Mouse (Mus musculus): ENCODE results near the gene Ly86. TPM values are rescaled to one million over a fixed set of nuclear protein-coding genes. Genes with fewer than 3 reads are reported as not detected.

Gene Ly86
- total and polyA plus RNA-seq, 2 experiments from 2014 or later = 11.0 to 11.5 TPM

DNA sequence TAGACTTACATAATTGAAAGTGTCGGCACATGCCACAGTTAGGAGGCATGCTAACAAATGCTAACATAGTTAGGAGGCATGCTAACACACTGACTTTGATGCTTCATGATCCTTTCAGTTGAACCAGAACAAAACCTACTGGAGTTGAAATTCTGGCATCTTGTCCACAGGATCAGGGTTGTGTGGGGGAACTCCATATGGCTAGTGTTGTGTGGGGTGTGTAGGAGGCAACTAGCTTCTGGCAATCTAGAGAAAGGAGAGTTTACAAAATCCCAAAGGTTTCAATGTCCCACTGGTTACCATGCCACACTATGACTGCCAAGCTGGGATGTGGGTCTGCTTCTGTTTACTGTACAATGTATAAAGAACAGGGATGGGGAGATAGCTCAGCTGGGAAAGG, 70.7 kb downstream of the Ly86 start:
- ATAC-seq (ENCODE audit: low FRiP score) (no peak), DNase-seq (ENCODE audit: low spot score) (no peak)
- no peaks in the 10 kb centered on the region for H3K9me3 ChIP-seq (ENCODE audit: low read length)
- no peak for TF ChIP-seq CTCF (IDR thresholded peaks at IDR 0.05)
- H3K4me1 ChIP-seq (ENCODE audit: insufficient read depth, low read length) = no peaks in the 10 kb centered on the region
- WGBS = 85% methylated on average over 1 of the region's 1 CpGs
- no peak overlapping the region for H3K9ac ChIP-seq (replicated peaks; ENCODE audit: low read length, poor library complexity, severe bottlenecking)
- no peaks in the 10 kb centered on the region for H3K36me3 ChIP-seq (ENCODE audit: insufficient read depth, low read length)
- no peak overlapping the region for H3K4me2 ChIP-seq (ENCODE audit: low read depth, low read length, poor library complexity, severe bottlenecking)
- no peaks in the 10 kb centered on the region for H3K27me3 ChIP-seq (ENCODE audit: insufficient read depth, low read length)
- no peak overlapping the region for H3K27ac ChIP-seq (ENCODE audit: low read depth, low read length)
- H3K4me3 ChIP-seq (ENCODE audit: low read depth, low read length) = no peak overlapping the region

DNA sequence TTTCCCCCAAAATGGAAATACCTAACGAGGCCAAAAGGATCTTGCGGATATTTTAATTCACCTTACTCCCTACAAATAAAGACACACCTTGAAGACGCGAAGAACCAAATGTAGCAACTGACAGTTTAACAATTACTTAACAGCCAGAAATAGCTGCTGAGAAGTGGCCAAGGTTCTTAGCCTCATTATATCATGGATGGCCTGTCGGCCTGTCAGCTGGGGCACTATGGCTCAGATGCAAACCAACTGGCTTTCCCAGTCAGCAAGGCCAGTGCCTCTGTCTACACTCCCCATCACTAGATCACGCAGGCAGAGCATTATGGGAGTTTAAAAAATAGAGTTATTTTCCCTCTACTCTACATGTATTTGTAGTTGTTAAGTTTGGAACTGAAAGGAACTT, 78.4 kb downstream of the Ly86 start:
- Histone ChIP-seq H3K27me3 (ENCODE audit: insufficient read depth, low read length) (no peaks in the 10 kb centered on the region), H3K9ac (replicated peaks; ENCODE audit: low read length, poor library complexity, severe bottlenecking) (no peak overlapping the region), H3K4me3 (ENCODE audit: low read depth, low read length) (no peak overlapping the region), H3K36me3 (ENCODE audit: insufficient read depth, low read length) (no peaks in the 10 kb centered on the region), H3K4me2 (ENCODE audit: low read depth, low read length, poor library complexity, severe bottlenecking) (no peak overlapping the region), H3K4me1 (ENCODE audit: insufficient read depth, low read length) (no peaks in the 10 kb centered on the region), H3K9me3 (ENCODE audit: low read length) (peaks cover 8% of the 10 kb centered on the region; the same call in 1 of the 2 replicates), H3K27ac (ENCODE audit: low read depth, low read length) (no peak overlapping the region)
- DNase-seq (ENCODE audit: low spot score) = no peak
- TF ChIP-seq CTCF (IDR thresholded peaks at IDR 0.05) = no peak
- ATAC-seq (ENCODE audit: low FRiP score) = no peak
- 89% methylated on average over 6 of the region's 6 CpGs for WGBS

- Histone ChIP-seq H3K27me3 (ENCODE audit: insufficient read depth, low read length) (no peaks in the 10 kb centered on the region), H3K36me3 (ENCODE audit: insufficient read depth, low read length) (no peaks in the 10 kb centered on the region), H3K4me1 (ENCODE audit: insufficient read depth, low read length) (no peaks in the 10 kb centered on the region), H3K9ac (replicated peaks; ENCODE audit: low read length, poor library complexity, severe bottlenecking) (no peak overlapping the region), H3K9me3 (ENCODE audit: low read length) (peaks cover 8% of the 10 kb centered on the region; the same call in 1 of the 2 replicates), H3K4me3 (ENCODE audit: low read depth, low read length) (no peak overlapping the region), H3K27ac (ENCODE audit: low read depth, low read length) (no peak overlapping the region), H3K4me2 (ENCODE audit: low read depth, low read length, poor library complexity, severe bottlenecking) (no peak overlapping the region)
- 93% methylated on average over 6 of the region's 6 CpGs for WGBS
- no peak for TF ChIP-seq CTCF (IDR thresholded peaks at IDR 0.05)
- DNase-seq (ENCODE audit: low spot score) (no peak), ATAC-seq (ENCODE audit: low FRiP score) (no peak)
These were observed 79.9 kb downstream of the Ly86 start for GRCm38 (mm10) chr13:37424904-37425303.

DNA sequence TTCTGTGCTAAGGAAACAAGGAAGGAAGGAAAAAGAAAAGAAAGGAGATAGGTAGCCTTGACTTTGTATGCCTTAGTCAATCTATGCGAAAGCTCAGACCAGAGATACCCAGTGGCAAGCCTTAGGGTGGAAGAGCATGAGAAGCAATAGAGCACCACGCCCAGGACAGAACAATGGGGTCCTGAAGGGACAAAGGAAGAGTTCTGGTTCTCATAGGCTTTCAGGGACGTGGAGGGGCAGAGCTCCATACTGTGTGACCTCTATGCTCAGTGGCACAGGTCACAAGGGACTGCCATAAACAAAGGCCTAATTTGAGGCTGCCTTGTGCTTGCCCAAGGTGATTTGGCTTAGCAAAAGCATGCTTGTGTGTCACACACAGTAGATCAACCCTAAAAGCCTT, 80.4 kb downstream of the Ly86 start:
- Histone ChIP-seq H3K4me2 (ENCODE audit: low read depth, low read length, poor library complexity, severe bottlenecking) (no peak overlapping the region), H3K9ac (replicated peaks; ENCODE audit: low read length, poor library complexity, severe bottlenecking) (no peak overlapping the region), H3K9me3 (ENCODE audit: low read length) (peaks cover 8% of the 10 kb centered on the region; the same call in 1 of the 2 replicates), H3K4me1 (ENCODE audit: insufficient read depth, low read length) (no peaks in the 10 kb centered on the region), H3K27me3 (ENCODE audit: insufficient read depth, low read length) (no peaks in the 10 kb centered on the region), H3K27ac (ENCODE audit: low read depth, low read length) (no peak overlapping the region), H3K36me3 (ENCODE audit: insufficient read depth, low read length) (no peaks in the 10 kb centered on the region), H3K4me3 (ENCODE audit: low read depth, low read length) (no peak overlapping the region)
- no peak for ATAC-seq (ENCODE audit: low FRiP score)
- DNase-seq (ENCODE audit: low spot score) = no peak
- WGBS = 58% methylated on average over 3 of the region's 3 CpGs
- TF ChIP-seq CTCF (IDR thresholded peaks at IDR 0.05) = no peak

GRCm38 (mm10) chr13:37426578-37427336, 81.7 kb downstream of the Ly86 start:
- no peak overlapping the region for H3K4me2 ChIP-seq (ENCODE audit: low read depth, low read length, poor library complexity, severe bottlenecking)
- DNase-seq (ENCODE audit: low spot score) = no peak
- H3K36me3 ChIP-seq (ENCODE audit: insufficient read depth, low read length) = no peaks in the 10 kb centered on the region
- no peak overlapping the region for H3K27ac ChIP-seq (ENCODE audit: low read depth, low read length)
- H3K4me1 ChIP-seq (ENCODE audit: insufficient read depth, low read length) = no peaks in the 10 kb centered on the region
- peaks cover 8% of the 10 kb centered on the region; the same call in 1 of the 2 replicates for H3K9me3 ChIP-seq (ENCODE audit: low read length)
- WGBS = 91% methylated on average over 12 of the region's 12 CpGs
- H3K9ac ChIP-seq (replicated peaks; ENCODE audit: low read length, poor library complexity, severe bottlenecking) = no peak overlapping the region
- no peak for TF ChIP-seq CTCF (IDR thresholded peaks at IDR 0.05)
- H3K4me3 ChIP-seq (ENCODE audit: low read depth, low read length) = no peak overlapping the region
- H3K27me3 ChIP-seq (ENCODE audit: insufficient read depth, low read length) = no peaks in the 10 kb centered on the region
- ATAC-seq (ENCODE audit: low FRiP score) = no peak

DNA sequence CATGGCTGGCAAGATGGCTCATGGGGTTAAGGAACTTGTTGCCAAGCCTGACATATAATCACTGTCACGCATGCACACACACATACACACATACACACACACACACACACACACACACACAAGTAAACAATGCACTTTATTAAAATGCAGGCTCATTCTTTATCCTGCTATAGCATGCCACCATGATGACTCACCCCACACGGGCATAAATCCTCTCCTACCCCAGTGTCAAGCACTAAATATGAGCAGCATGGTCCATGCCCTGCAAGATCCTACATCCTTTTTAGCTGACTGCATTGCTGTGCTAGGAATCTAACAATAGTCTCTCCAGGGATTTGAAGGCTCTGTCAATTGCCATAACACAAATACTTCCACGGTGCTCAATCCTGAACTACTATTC, 83.5 kb downstream of the Ly86 start:
- WGBS = 71% methylated on average over 3 of the region's 3 CpGs
- H3K9me3 ChIP-seq (ENCODE audit: low read length) = peaks cover 8% of the 10 kb centered on the region; the same call in 1 of the 2 replicates
- H3K27ac ChIP-seq (ENCODE audit: low read depth, low read length) = no peak overlapping the region
- peaks cover 4% of the 10 kb centered on the region; the same call in 1 of the 2 replicates for H3K27me3 ChIP-seq (ENCODE audit: insufficient read depth, low read length)
- H3K4me1 ChIP-seq (ENCODE audit: insufficient read depth, low read length) = no peaks in the 10 kb centered on the region
- no peaks in the 10 kb centered on the region for H3K36me3 ChIP-seq (ENCODE audit: insufficient read depth, low read length)
- no peak overlapping the region for H3K4me2 ChIP-seq (ENCODE audit: low read depth, low read length, poor library complexity, severe bottlenecking)
- TF ChIP-seq CTCF (IDR thresholded peaks at IDR 0.05) = no peak
- ATAC-seq (ENCODE audit: low FRiP score) = no peak
- no peak overlapping the region for H3K4me3 ChIP-seq (ENCODE audit: low read depth, low read length)
- no peak overlapping the region for H3K9ac ChIP-seq (replicated peaks; ENCODE audit: low read length, poor library complexity, severe bottlenecking)
- no peak for DNase-seq (ENCODE audit: low spot score)

Measured in midbrain, postnatal 0 days (tissue).